In the genomic region with DNA sequence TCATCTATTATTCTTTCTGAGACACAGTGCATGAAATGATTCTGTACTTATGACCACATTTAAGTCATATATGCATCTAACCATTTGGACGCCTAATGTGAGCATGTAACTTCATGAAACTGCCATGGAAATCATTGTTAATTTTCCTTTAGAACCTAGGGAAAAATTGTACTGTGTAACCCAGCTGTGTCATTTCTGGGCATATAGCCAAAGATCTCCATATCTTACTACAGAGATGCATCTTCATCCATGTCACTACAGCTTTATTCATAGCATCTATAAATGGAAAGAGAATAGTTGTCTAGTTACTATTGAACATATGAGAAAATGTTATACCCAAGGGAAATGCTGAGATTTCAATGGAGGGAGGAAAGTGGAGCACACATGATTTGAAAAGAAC, we compare ENCODE assay signal across 22 mouse cellular contexts. TPM values are rescaled to one million over a fixed set of nuclear protein-coding genes. Genes with fewer than 3 reads are reported as not detected.
"Had no signal": no experiment of that assay in that cellular context is flagged by ENCODE, and none has a peak within 500 bp of the region (broad histone marks: within the 10 kb centered on the region; RNA-seq: fewer than 3 reads in every experiment).

No protein-coding gene starts in this region.

- ATAC-seq: liver, embryonic 12.5 days; midbrain, embryonic 13.5 days had no signal

- H3K27me3 ChIP-seq: limb, embryonic 15.5 days; liver, embryonic 12.5 days; midbrain, embryonic 13.5 days had no signal

- H3K36me3 ChIP-seq: limb, embryonic 15.5 days; liver, embryonic 12.5 days; midbrain, embryonic 13.5 days had no signal

- H3K4me2 ChIP-seq: limb, embryonic 15.5 days; liver, embryonic 12.5 days; midbrain, embryonic 13.5 days had no signal

- H3K27ac ChIP-seq: limb, embryonic 15.5 days; liver, embryonic 12.5 days; midbrain, embryonic 13.5 days had no signal

- H3K4me3 ChIP-seq: limb, embryonic 15.5 days; liver, embryonic 12.5 days; midbrain, embryonic 13.5 days had no signal

- H3K9me3 ChIP-seq: limb, embryonic 15.5 days; liver, embryonic 12.5 days; midbrain, embryonic 13.5 days had no signal

- DNase-seq: kidney, adult 11 months; kidney, postnatal 14 days; left cerebral cortex, postnatal 4 days; right cerebral cortex, postnatal 4 days; spleen, adult 18-20 months; thymus, adult 18-20 months; thymus, postnatal 25 days had no signal

- H3K4me1 ChIP-seq: limb, embryonic 15.5 days; liver, embryonic 12.5 days; midbrain, embryonic 13.5 days had no signal

- H3K9ac ChIP-seq: limb, embryonic 15.5 days; liver, embryonic 12.5 days; midbrain, embryonic 13.5 days had no signal

RNA-seq across cellular contexts. Expression of a gene that starts 43.1 kb away (rescaled TPM):
- total RNA-seq: layer of hippocampus, adult 8-10 months; layer of hippocampus, postnatal 14 days; left cerebral cortex, adult 18-20 months; left cerebral cortex, postnatal 10 days; left cerebral cortex, postnatal 4 days; megakaryocyte-erythroid progenitor cell, adult 5-6 weeks had no signal
- polyA plus RNA-seq: kidney, embryonic 14.5 days; large intestine, adult 2 months; limb, embryonic 15.5 days; liver, embryonic 12.5 days; liver, embryonic 16.5 days; lung, embryonic 16.5 days; midbrain, embryonic 13.5 days; neural tube, embryonic 14.5 days; stomach, embryonic 14.5 days; urinary bladder, adult 2 months had no signal
